Mouse (Mus musculus) left cerebral cortex, postnatal 25 days (tissue): Measurements from ENCODE around the gene Chst10. TPM values are rescaled to one million over a fixed set of nuclear protein-coding genes. Genes with fewer than 3 reads are reported as not detected.

Experiments used
- DNase-seq, 2 experiments: peaks; one replicate each; pipeline ENCODE4 v3.0.0; 2022; ENCODE audit warnings: low spot score in 2 of 2, mixed read lengths in 1 of 2
- intact Hi-C: fragments of 180-260 bp; cut with DNase I; formaldehyde crosslinking; loops from one replicate; pipeline ENCODE4 v1.15.1; 2025
- total RNA-seq, 2 experiments: library from RNA; stranded (reverse); gene quantifications; 2 replicates each; pipeline ENCODE4 v1.2.3; 2021

Chst10 gene
- 10 to 100 TPM; 62.0 to 67.5 TPM for total RNA-seq

DNA sequence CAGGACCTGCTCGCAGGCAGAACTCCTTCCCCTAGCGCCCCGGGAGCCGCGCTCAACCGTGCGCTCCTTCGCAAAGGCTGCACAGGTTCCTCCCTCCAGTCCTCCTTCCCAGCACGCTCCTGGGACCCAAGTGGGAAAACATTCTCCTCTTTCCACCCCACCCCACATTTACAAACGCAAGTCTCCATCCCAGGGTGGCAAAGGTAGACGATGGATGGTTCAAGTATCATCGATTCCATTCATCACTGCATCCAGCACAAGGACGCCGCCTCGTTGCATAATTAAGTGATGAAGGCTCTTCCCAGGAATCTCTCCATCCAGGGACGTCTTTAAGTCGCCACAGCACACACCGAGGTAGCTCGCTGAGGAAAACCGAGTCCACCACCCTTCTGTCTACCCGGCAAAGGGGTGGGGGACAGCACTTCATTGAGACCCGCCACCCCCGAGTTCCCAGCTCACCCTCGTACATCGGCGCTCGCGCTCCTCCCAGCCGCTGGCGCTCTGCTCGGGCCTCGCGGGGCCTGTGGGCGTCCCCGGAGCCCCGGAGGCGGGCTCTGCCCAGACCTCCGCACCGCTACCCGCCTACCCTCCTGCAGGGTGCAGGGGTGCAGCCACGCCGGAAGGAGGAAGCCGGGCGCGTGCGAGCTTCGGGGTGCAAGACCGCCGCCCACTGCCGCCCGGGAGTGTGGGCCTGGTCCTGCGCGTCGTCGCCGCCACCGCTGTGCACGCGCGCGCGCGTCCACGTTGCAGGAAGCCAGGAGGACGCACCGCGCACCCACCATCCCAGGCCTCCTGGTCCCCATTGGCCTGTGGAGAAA, at the start of gene Chst10:
Gene Chst10 (minus strand): TSS at position 731 of the 818 bp plus-strand sequence.
- intact Hi-C loops = loop anchor here (2.0 to 5.0 kb wide), 2 partner anchors 31 to 90 kb away; partner anchors contain the start of gene Pdcl3
- peak; percentile 86 to 87 for DNase-seq

DNA sequence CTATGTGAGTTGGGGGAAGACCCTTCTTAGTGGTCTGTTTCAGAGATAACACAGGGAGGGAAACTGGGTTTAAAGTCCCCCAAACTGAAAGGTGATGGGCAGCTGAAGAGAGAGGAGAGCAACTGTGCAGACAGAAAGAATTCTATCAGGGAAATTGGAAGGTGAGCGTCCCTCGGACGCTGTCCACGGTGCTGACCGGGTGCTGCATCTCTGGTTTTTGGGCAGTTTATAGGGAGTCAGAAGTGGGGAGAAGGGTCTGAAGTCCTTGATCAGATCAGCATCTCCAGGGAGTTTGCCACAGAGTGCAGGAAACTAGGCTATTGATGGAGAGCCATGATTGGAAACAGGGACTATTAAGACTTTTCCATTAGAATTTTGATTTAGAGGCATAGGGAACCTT, 41.6 kb upstream of the Chst10 start:
- DNase-seq = no peak
- intact Hi-C loops = no loop called here

DNA sequence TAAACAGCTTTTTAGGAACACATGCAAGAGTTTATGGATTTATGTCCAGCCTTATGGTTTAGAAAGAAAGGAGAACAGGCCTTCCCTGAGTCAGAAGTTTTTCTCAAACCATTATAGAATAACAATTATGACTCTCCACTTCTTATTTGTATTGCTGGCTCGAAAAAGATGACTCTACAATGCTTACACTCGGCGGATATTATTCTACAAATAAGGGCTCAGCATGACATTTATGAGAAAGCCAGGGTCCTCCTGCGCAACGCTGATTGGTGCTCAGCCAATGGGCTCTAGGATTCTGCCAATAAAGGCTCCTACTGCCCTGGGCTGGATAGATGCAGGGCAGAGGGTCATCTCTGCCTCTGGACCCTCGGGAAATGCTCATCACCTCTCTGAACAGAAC, 40.9 kb upstream of the Chst10 start, which contains the start of gene Nms:
Gene Nms (plus strand): TSS at position 301 of the 400 bp plus-strand sequence.
- intact Hi-C loops = no loop called here
- no peak for DNase-seq

DNA sequence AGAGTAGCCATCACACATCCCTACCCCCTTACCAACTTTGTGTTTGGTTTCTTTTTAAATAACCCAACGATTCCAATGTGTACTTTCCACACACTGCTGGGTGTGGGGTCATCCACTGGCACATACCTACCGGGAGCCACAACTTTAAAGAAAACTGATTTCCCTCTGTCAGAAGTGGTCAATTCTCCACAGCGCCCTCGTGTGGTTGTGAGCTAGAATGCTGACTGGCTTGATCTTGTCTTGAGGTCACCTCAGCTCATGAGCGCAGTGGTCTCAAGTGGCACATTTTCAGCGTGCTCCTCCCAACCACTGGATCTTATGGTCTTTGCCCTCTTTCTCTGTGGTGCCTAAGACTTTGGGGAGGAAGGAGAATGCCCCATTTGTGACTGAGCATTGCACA, 38.8 kb upstream of the Chst10 start:
- intact Hi-C loops = no loop called here
- DNase-seq = peak in 1 of 2 experiments; percentile 11

DNA sequence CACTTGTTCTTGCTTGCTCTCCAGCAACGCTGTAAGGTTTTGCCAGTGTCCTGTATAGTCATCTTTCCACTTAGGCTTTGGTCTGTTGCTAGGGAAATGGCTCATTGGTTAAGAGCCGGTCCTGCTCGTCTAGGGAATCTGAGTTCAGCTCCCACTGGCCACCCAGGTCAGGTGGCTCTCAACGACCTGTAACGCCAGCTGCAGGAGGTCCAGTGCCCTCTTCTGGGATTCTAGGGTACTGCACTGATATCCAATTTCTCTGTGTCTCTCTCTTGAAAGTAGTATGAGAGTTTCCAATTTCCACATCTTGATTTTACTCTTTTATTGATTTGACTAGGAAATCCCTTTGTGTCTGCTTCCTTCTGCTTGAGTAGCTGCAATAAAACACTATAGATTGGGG, 36.7 kb upstream of the Chst10 start:
- DNase-seq = no peak
- intact Hi-C loops = loop anchor here (5.0 kb wide), 1 partner anchor 67 kb away; no protein-coding TSS in a partner anchor

DNA sequence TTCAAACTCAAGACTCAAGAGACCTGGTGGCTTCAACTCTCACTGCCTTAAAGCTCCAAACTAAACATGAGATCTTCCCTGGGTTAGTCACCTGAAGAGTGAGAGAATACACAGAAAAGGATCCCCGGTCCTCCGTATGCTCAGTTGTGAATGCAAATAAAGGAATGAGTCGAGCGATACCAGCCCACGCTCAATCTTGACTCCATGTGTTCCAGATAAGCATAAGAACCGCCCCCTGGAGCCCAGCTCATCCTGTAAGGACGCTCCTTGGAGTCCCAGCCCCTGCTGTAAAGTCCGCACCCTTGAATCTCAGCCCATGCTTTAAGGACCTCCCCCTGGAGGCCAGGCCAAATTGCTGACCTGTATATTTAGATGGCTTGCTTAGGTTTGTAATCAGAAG, 32.8 kb upstream of the Chst10 start:
- intact Hi-C loops = loop anchor here (5.0 kb wide), 1 partner anchor 63 kb away; no protein-coding TSS in a partner anchor
- peak in 1 of 2 experiments; percentile 79 for DNase-seq

DNA sequence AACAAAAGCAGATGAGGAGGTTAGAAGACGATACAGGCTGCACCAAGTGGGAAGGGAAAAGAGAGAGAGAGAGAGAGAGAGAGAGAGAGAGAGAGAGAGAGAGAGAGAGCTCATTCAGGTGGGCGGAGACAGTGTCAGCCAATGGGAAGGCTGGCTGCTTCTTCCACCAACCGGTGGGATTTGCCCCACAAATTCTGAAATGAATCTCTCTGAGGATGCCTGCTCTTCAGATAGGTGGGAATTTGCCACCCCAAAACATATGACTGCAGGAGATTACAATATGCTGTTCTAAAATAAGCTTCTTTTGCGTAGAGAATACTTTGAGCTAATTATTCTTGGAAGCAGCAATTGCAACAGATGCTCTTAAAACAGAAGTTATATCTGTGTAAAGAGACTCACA, 31.5 kb upstream of the Chst10 start:
- intact Hi-C loops = loop anchor here (2.0 kb wide), 1 partner anchor 33 kb away; no protein-coding TSS in a partner anchor
- peak; percentile 13 to 73 for DNase-seq

DNA sequence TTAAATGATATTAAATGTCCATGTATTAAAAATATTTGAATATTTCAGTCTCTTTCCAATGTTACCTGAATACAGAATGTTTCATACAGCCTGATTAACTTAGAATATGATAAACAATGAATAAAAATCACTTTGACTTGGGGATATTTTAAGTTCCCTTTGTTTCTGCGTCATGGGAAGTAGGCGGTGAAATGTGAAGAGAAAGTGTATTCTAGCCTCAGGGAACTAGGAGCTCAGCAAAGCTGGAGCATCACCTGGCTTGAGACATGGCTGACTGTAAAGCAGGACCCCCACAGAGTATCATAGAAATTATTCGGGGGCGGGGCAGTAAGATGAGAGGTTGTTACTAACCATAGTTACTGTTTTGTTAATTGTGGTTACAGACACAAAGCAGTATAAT, 31.0 kb upstream of the Chst10 start:
- intact Hi-C loops = loop anchor here (2.0 kb wide), 1 partner anchor 32 kb away; no protein-coding TSS in a partner anchor
- DNase-seq = peak in 1 of 2 experiments; percentile 56

DNA sequence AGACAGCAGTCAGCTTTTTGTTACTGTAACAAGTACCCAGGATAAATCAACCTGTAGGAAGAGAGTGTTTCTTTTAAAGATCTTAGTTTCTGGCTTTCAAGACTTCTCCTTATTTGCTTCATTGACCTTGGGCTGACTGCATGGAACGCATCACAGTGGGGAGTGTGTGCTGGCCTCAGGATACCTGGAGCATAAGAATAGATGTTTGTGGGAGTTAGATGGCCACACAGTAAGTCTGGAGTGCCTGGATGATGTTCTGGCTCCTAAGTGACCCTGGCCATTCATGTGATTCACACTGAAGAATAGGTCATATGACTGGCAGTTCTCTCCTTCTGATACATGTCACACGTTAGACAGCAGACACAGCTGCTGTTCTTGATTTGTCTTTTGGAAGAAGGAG, 6.0 kb upstream of the Chst10 start:
- intact Hi-C loops = no loop called here
- no peak for DNase-seq

DNA sequence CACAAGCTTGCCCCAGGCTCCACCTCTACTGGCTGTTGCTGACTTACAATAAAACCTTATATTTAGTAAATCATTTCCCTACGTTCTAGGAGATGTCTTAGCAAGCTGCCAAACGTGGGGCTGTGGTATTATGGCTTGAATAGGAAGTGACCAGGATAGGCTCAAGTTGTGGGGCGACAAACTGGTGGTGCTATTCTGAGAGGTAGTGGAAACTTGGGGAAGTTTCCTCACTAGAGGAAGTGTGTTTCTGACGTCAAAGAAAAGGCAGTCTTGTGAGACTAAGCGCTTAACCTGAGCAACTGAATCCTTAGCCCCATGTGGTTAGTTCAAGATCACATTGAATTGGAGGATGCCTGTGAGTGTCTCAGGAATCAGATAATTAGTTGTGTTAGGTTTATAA, 4.6 kb upstream of the Chst10 start:
- DNase-seq = no peak
- intact Hi-C loops = no loop called here

DNA sequence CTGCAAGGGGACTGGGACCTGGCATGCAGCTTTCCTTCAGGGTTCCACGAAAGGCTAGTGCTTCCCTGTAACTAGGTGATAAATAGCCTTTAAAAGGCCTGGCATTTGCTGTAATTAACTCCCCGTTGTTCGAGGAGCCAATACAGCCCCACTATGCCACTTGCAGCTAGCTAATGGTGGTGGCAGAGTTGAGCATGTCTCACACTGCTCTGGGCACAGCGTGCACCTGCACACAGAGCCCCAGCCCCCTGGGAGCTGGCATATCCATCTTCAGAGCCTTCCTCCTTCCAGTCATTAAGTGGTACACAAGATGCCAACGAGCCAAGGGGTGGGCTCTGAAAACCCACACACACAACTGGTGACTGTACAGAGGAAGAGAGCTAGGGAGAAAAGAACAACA, 4.9 kb downstream of the Chst10 start:
- intact Hi-C loops = no loop called here
- no peak for DNase-seq

DNA sequence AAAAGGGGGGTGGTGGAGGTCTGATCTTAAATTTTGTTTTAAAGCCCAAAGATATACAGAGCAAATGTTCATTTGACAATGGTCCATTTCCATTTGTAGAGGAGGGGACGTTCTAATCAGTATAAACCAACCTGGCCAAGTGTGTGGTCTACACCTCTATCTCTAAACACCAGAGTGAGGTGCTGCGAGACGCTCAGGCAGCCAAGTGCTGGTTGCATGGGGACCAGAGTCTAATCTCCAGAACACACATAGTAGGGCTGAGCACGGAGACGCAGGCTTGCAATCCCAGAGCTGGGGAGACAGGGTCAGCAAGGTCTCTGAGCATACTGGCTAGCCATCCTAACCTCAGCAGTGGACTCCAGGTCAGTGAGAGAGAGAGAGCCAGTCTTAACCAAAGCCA, 6.5 kb downstream of the Chst10 start:
- DNase-seq = no peak
- intact Hi-C loops = no loop called here

DNA sequence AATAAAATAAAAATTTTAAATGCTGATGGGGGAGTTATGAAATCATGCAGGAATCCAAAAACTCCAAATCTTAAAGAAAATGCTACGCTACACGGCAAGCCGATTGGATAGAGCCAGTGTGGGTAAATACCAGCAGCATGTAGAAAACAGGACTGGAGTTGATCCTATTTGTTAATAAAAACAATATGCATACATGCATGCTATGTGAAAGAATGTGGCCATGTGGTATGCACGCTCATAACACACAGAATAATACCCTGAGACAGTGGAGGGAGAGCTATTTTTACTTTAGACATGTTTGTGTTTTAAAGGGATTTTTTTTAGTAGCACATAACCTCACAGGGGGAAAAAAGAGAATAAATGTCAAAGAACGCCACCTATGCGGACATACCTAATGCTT, 9.2 kb downstream of the Chst10 start:
- intact Hi-C loops = no loop called here
- no peak for DNase-seq

DNA sequence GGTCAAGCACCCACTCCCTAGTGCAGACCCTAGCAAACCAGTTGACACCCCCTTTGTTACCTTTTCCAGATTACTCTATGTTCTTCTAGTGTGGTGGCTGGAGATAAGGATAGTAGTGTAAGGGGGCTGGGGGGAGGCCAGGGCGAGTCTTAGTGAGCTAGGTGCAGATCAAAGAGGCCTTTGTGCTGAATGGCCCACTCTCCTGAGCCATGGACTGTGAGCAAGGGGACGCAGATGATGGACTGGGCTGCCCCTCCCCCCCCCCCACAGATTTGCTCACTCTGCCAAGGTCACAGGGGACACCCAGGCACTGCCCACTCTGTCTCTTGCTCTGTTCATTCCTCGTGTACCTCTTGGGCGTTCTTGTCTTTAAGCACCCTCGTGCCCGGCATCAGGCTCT, 10.9 kb downstream of the Chst10 start:
- DNase-seq = no peak
- intact Hi-C loops = no loop called here

DNA sequence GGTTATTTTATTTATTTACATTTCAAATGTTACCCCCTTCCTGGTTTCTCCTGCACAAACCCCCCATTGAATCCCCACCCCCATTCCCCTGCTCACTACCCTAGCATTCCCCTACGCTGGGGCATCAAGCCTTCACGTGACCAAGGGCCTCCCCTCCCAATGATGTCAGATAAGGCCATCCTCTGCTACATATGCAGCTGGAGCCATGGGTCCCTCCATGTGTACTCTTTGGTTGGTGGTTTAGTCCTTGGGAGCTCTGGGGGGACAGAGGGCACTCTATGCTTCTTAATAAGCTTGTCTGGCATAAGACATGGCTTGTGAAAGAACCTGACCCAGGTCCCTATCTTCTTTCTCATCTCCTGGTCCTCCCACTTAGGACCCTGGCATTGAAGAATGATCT, 11.4 kb downstream of the Chst10 start:
- intact Hi-C loops = no loop called here
- DNase-seq = no peak

DNA sequence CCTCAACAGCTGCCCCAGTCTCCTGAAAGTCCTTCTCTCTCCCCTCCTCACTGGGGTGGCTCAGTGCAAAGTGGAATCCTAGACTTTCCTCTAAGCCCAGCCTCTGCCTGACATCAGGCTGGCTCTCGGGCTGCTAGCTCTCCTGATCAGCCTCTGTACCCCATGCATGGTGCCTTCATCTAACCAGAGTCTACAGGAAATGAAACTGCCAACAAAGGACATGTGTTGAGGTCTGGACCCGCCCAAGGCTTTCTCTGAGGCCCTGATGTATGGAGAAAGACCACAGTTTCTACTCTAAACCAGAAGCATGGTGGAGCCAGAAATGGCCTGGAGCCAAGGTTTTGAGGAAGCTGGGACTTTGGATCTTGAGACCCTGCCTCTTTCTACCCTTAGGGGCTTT, 12.0 kb downstream of the Chst10 start:
- DNase-seq = no peak
- intact Hi-C loops = no loop called here

DNA sequence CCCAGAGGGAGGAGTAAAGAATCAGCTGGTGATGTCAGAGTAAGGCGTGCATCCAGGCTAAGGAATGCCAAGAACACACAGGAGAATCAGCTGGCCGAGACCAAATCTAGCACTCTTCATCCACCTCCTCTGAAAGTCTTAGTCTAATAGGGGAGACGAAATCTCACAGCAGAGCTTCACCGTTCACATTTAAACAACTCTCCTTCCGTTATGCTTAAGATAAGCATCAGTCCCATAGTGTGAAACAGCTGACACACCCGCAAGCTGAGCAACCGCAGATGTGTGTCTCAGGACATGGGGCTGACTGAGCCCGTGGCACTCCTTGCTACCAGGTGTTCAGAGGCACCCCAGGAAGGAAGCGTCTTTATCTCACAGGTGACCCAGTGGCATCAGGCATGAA, 14.2 kb downstream of the Chst10 start:
- no peak for DNase-seq
- intact Hi-C loops = no loop called here

DNA sequence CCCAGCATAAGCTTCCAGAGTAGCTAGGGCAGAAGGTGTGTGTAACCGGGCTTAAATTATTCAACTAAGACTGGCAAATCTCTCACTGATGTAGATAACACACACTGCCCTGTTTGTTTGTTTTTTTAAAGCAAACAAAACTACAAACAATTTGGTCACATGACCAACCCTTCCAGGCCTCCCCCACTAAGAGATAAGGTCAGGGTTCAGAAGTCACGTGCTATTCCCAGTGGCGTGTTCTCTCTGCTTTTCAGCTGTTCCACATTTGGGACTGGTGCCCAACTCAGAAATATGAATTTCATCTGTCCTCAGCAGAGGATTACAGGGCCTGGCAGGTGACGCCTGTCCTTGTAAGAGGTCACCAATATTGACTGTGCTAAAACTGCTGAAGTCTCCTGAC, 15.2 kb downstream of the Chst10 start:
- intact Hi-C loops = no loop called here
- no peak for DNase-seq

DNA sequence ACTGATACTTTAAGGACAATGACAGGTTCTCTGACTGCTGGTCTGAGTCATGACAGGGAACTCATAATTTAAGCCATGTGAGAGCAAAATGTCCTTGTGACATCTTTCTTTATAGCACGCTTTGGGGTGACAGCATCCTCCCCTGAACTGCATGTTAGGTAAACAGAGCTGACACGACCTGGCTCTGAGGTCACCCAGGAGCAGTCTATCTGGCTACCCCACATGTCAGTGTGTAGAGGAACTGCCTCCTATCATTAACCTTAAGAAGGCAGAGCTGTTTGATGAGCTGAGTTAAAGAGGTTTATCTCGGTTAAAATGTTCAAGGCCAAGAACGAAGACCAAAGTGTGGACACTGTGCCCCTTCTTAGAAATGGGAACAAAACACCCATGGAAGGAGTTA, 16.6 kb downstream of the Chst10 start:
- intact Hi-C loops = no loop called here
- DNase-seq = no peak

DNA sequence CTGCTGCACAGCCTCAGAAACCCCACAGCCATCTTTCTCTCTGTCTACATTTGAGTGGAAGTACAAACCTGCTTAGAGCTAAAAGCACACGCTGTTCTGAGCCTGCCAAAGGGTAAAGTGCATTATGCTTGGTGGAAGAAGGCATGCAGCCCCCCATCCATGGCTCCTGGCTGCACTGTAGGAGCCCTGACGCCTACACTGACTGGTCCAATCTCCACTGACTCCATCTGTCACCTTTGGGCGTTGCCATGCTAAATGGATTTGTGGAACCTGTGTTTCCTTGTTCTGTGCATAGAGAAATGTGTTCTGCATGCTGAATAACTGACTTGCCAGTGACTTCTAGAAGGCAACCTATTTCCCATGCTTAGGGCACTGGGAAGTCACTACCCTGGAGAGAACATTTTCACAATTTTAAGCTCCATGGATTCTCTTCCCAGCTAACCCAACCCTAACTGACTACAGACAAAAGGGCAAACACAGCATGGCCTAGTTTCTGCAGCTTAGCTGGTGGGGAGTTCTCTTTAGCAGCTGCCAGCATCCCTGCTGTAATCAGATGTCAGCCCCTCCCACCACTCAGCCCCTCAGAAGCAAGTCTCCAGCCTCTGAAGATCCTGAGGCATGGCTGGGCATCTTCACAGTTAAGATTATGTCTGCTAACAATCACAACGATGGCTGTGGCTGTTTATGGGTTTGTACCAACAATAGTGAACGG, 21.1 kb downstream of the Chst10 start:
- no peak for DNase-seq
- intact Hi-C loops = no loop called here

DNA sequence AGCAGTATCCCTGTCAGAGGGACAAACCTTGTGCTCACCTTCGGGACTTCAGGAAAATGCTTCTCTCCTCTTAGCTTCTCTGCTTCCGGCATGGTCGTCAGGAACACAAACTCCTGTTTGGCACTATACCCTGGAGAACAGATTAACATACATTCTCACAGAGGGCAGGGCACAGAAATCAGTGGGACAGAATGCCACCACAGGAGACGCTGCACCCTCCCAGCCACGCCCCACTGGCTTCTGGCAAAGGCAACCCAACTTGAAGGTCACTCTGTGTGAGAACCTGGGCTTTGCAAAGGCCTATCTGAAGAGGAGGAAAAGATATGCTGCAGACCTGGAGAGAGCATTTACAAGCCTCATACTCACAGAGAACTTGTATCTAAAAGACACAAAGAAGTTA, 24.1 kb downstream of the Chst10 start:
- no peak for DNase-seq
- intact Hi-C loops = no loop called here
